Mouse (Mus musculus) erythroblast, embryonic 14.5 days (primary cell): ENCODE measurements around the gene Rwdd3. TPM values are rescaled to one million over a fixed set of nuclear protein-coding genes. Genes with fewer than 3 reads are reported as not detected.

Experiments
- H3K27me3 ChIP-seq: 2 replicates; pipeline ENCODE4 v1.6.1; 2012; ENCODE audit warnings: inconsistent platforms; ENCODE audit not compliant: control insufficient read depth
- H3K36me3 ChIP-seq: 2 replicates; pipeline ENCODE4 v1.6.1; 2012; ENCODE audit warnings: mild to moderate bottlenecking, inconsistent platforms; ENCODE audit not compliant: control insufficient read depth
- H3K4me1 ChIP-seq: 2 replicates; pipeline ENCODE4 v1.6.1; 2012; ENCODE audit warnings: inconsistent platforms; ENCODE audit not compliant: control insufficient read depth
- H3K4me3 ChIP-seq: replicated peaks from 2 replicates; pipeline ENCODE3; 2012; ENCODE audit warnings: moderate library complexity, mild to moderate bottlenecking, inconsistent platforms
- H3K9me3 ChIP-seq: 2 replicates; pipeline ENCODE4 v1.6.1; 2012; ENCODE audit warnings: low read length, inconsistent platforms, mixed read lengths; ENCODE audit not compliant: control insufficient read depth
- GATA1 ChIP-seq: IDR thresholded peaks from 2 replicates; pipeline ENCODE4 v1.6.1; 2012; ENCODE audit warnings: low read length, inconsistent platforms, mixed read lengths
- TAL1 ChIP-seq: IDR thresholded peaks from 3 replicates; pipeline ENCODE4 v1.6.1; 2012; ENCODE audit warnings: low read length, inconsistent platforms, mixed read lengths
- polyA plus RNA-seq: library from polyadenylated mRNA; stranded (reverse); fragments of >175 nt; gene quantifications from 2 replicates; pipeline ENCODE4 v1.2.3, GENCODE M21; 2012

Rwdd3 gene
- polyA plus RNA-seq, 1 experiment: 0.04 TPM

- H3K9me3 ChIP-seq: no peaks in the 10 kb centered on the region
- H3K36me3 ChIP-seq: no peaks in the 10 kb centered on the region
- TF ChIP-seq GATA1 (no peak), TAL1 (no peak)
- H3K4me3 ChIP-seq: no peak overlapping the region
- H3K27me3 ChIP-seq: peaks cover 7% of the 10 kb centered on the region
- H3K4me1 ChIP-seq: peaks cover 8% of the 10 kb centered on the region
These were observed 16.0 kb upstream of the Rwdd3 start for GRCm38 (mm10) chr3:121187510-121187909.

DNA sequence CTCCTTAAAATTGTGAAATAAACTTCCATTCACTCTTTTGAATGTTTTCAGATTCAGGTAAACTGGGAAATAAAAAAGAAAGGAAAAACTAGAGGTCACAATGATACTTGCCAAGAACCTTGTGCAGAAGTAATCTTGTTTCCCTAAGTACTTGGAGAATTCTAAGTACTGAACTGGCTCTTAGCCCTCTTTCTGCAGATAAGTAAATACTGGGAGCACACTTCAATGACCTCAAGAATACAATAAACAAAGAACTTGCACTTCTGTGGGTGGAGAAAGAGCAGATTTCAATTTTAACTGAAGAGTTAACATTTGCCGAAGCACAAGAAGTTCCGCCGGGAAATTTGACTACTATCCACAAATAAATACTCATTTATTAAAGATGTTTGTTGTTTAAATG, 15.4 kb upstream of the Rwdd3 start:
- H3K36me3 ChIP-seq: no peaks in the 10 kb centered on the region
- H3K4me3 ChIP-seq: no peak overlapping the region
- no peaks in the 10 kb centered on the region for H3K9me3 ChIP-seq
- H3K27me3 ChIP-seq: peaks cover 1% of the 10 kb centered on the region; the same call in 1 of the 2 replicates
- peaks cover 8% of the 10 kb centered on the region for H3K4me1 ChIP-seq
- no peak for TF ChIP-seq TAL1
- TF ChIP-seq GATA1: no peak

DNA sequence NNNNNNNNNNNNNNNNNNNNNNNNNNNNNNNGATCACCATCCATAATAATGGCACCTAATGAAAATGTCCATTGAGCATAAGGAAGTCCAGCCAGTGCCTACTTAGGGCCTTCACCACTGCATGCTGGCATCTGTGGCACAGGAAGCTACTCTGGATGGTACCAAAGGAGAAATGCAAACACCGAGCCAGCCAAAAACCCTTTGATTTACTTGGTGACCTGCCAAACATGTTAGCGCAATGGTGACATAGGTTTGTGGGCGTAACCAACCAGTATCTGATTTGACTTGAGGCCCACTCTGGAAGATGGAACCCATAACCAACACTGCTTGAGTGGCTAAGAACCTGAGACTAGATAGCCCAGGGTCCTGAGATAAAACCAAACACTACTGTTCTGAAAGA, 13.7 kb upstream of the Rwdd3 start:
- Histone ChIP-seq H3K4me1 (peaks cover 8% of the 10 kb centered on the region), H3K9me3 (no peaks in the 10 kb centered on the region), H3K36me3 (no peaks in the 10 kb centered on the region), H3K27me3 (no peaks in the 10 kb centered on the region), H3K4me3 (no peak overlapping the region)
- TF ChIP-seq GATA1 (no peak), TAL1 (no peak)

DNA sequence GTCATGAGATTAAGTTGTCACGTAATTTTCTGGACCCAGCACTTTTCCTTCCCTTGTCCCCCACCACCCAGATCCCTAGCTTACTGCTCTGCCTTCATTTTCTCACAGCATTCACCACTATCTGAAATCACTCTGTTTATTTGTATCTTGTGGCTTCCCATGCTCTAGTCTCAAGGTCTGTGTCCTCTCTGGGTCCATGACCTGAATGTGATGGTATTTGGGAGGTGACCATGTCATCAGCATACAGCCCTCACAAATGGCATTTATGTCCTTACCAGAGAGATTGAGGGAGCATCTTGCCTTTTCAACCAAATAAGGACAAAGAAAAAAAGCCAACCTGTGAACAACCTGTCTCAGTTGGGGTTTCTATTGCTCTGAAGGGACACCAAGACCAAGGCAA, 4.5 kb upstream of the Rwdd3 start:
- Histone ChIP-seq H3K4me1 (peaks cover 24% of the 10 kb centered on the region), H3K36me3 (no peaks in the 10 kb centered on the region), H3K27me3 (no peaks in the 10 kb centered on the region), H3K9me3 (peaks cover 3% of the 10 kb centered on the region), H3K4me3 (no peak overlapping the region)
- TF ChIP-seq TAL1 (no peak), GATA1 (no peak)

DNA sequence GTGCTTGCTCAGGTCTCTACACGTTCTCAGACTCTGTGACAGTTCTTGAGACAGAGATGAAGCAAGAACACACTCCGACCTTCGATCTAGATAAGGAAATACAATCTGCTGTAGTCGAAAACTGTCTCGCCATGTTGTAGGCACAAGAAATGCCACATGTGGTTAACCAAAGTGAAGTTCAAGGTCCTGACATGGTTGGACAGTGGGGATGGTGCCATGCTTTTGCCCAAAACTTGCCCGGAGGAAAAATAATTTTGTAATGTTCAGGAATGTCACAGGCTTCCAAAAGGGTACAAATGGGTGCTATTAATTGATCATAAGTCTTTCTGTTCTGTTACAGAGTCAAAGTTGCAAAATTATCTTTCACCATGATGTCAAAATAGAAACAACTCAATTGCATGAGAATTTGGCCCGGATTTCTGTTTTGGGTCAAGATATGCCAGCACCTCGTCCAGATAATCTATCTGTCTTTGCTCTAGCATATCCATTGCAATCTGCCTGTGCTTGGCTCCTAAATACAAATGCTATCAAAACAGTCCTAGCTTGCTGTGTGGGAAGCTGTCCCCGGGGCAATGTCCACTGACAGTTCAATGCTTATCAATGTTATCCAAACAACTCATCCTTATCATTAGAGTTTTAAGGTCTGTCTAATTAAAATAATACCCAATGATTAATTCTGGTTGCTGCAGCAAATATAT, 2.9 kb upstream of the Rwdd3 start:
- Histone ChIP-seq H3K4me3 (no peak overlapping the region), H3K36me3 (no peaks in the 10 kb centered on the region), H3K27me3 (no peaks in the 10 kb centered on the region), H3K4me1 (peaks cover 40% of the 10 kb centered on the region), H3K9me3 (peaks cover 3% of the 10 kb centered on the region)
- TF ChIP-seq TAL1 (no peak), GATA1 (no peak)

GRCm38 (mm10) chr3:121172718-121173117, 1.2 kb upstream of the Rwdd3 start:
- TF ChIP-seq GATA1 (no peak), TAL1 (no peak)
- H3K4me3 ChIP-seq: no peak overlapping the region
- peaks cover 3% of the 10 kb centered on the region for H3K9me3 ChIP-seq
- H3K36me3 ChIP-seq: no peaks in the 10 kb centered on the region
- no peaks in the 10 kb centered on the region for H3K27me3 ChIP-seq
- H3K4me1 ChIP-seq: peaks cover 44% of the 10 kb centered on the region

DNA sequence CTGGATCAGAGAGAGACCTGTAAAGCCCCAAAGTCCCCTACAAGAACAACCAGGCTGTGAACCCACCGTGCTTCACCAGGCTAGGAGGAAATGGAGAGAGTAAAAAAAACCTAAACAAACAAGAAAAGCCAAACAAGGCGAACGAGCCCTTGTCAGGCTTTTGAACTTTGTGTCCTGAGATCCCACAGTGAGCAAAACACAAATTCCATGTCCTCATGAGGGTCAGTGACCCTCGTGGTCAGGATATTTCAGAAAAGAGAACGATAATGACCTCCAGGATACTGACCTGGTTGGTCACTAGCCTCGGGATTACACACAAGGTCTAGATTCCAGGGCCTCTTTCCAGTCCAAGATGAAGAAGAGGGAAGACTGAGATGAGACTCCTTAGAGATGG, 374 bp upstream of the Rwdd3 start:
- TF ChIP-seq GATA1 (no peak), TAL1 (no peak)
- Histone ChIP-seq H3K4me3 (peak overlapping the region; percentile 80), H3K4me1 (peaks cover 44% of the 10 kb centered on the region), H3K36me3 (no peaks in the 10 kb centered on the region), H3K27me3 (no peaks in the 10 kb centered on the region), H3K9me3 (peaks cover 3% of the 10 kb centered on the region)

DNA sequence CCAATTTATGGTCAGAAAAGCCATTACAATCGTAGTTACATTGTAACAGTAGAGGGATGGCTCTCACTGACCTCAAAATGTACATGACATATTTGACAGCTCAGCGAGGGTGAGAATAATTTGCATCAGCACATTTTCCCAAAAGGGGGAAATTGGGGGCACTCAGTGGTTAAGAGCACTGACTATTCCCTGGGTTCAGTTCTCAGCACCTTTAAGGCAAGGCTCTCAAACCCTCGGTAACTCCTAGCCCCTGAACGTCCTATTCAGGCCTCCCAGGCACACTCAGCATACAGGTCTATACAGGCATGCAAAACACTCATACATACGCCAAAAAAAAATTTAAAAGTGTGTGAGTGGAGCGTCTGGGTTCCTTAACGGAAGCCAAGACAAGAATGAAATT, 864 bp downstream of the Rwdd3 start:
- H3K4me1 ChIP-seq: peaks cover 44% of the 10 kb centered on the region
- peak overlapping the region; percentile 80 for H3K4me3 ChIP-seq
- peaks cover 5% of the 10 kb centered on the region for H3K9me3 ChIP-seq
- H3K36me3 ChIP-seq: peaks cover 5% of the 10 kb centered on the region; the same call in 1 of the 2 replicates
- TF ChIP-seq GATA1 (no peak), TAL1 (no peak)
- no peaks in the 10 kb centered on the region for H3K27me3 ChIP-seq

DNA sequence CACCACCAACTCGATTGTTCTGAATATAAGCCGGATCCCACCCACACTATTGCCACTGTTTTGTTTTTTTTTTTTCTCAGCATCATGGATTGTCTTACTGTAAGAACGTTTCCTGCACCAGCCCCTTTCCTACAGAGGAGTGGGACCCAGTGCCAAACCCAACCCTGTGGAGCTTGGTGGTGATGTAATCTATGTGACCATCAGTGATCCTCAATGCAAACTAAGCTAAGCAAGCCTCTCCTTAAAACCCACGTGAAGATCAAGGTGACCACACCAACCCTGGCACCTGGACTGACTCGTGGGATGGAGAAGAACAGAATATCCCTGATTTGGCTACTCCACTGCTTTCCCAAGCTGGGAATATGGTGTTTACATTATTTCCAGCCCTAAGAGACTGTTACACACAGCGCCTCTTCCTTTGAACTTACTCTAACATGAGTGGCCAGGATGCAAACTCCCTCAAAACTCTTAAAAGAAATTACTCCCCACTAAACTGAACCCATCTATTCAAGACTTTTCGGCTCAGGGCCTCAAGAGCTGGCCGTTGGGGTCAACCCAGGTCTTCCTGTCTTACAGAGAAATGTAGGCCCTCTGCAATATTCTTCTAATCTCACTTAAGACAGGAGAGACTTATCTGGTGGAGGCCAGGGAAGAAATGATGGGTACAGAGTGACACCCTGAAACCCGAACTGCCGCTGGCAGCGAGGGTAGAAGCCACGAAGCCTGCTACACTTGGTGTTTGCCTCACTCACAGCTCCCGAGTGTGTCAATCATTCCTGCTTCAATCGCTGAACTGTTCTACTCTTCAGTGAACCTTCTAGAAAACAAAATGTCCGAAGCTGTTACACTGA, 2.2 kb downstream of the Rwdd3 start:
- H3K9me3 ChIP-seq: peaks cover 5% of the 10 kb centered on the region
- H3K4me1 ChIP-seq: peaks cover 39% of the 10 kb centered on the region
- peaks cover 5% of the 10 kb centered on the region; the same call in 1 of the 2 replicates for H3K36me3 ChIP-seq
- no peak overlapping the region for H3K4me3 ChIP-seq
- no peaks in the 10 kb centered on the region for H3K27me3 ChIP-seq
- TF ChIP-seq TAL1 (no peak), GATA1 (no peak)
